ENCODE assay signal across 14 mouse cellular contexts in the genomic region with DNA sequence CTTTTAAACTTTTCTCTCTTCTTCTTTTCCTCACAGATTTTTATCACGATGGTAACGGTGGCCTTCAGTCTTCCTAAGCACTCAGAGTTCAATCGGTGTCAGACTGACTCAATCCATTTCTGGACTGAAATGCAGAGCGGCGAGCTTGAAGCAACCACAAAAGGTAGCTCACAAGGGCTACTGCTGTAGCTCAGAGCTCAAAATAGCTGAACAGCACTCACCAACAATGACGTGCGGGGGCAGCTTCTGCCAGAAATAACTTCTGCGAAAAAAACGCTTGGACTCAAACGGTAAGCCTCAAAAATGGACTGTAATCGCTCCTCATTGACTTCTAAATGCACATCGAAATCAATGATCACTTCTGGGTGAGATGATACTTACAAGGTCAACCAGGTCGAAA.
A peak's percentile ranks its signal among the peaks of the same experiment; 100 is the strongest.
DNase-seq lines count a peak whose midpoint lies in the region; TF ChIP-seq lines count a peak whose summit lies in the region.
"Had no signal": no experiment of that assay in that cellular context is flagged by ENCODE, and none has a peak within 500 bp of the region (broad histone marks: within the 10 kb centered on the region; RNA-seq: fewer than 3 reads in every experiment).

No protein-coding gene starts in this region.

- intact Hi-C loops in heart, postnatal 10 days (cut with DNase I) = loop anchor here (2.0 kb wide), 1 partner anchor 31 kb away; no protein-coding TSS in a partner anchor

- TF ChIP-seq CTCF in cerebellum, adult 2 months (IDR thresholded peaks at IDR 0.05; ENCODE audit: borderline replicate concordance, insufficient read depth, low read depth, low read length) = no peak
- TF ChIP-seq CTCF in thymus, adult 2 months (IDR thresholded peaks at IDR 0.05; ENCODE audit: borderline replicate concordance, control insufficient read depth, extremely low read depth, insufficient read depth, low read length, poor library complexity) = no peak

- H3K27ac ChIP-seq in cerebellum, adult 2 months (ENCODE audit: insufficient read depth, low read length) = peak overlapping the region; percentile 16; the same call in 1 of the 2 replicates
- H3K27ac ChIP-seq in thymus, adult 2 months (ENCODE audit: control insufficient read depth, insufficient read depth, low read length) = no peak overlapping the region
- H3K27ac ChIP-seq: limb, embryonic 13.5 days; midbrain, embryonic 12.5 days had no signal

- 22% methylated on average over 13 of the region's 13 CpGs for WGBS in cerebellum, adult 2 months
- 64% methylated on average over 13 of the region's 13 CpGs for WGBS in thymus, adult 2 months

- no peaks in the 10 kb centered on the region for H3K36me3 ChIP-seq in thymus, adult 2 months (ENCODE audit: control insufficient read depth, insufficient read depth, low read length)
- H3K36me3 ChIP-seq: limb, embryonic 13.5 days; midbrain, embryonic 12.5 days had no signal

- H3K4me1 ChIP-seq in cerebellum, adult 2 months (ENCODE audit: control insufficient read depth, insufficient read depth, low read length) = peaks cover 32% of the 10 kb centered on the region
- H3K4me1 ChIP-seq in thymus, adult 2 months (replicated peaks; ENCODE audit: control insufficient read depth, insufficient read depth, low read length) = 0 out of 2 replicates have a peak, but pooled peaks cover 6% of the 10 kb centered on the region
- H3K4me1 ChIP-seq: midbrain, embryonic 12.5 days had no signal

- no peaks in the 10 kb centered on the region for H3K27me3 ChIP-seq in cerebellum, adult 2 months (ENCODE audit: control insufficient read depth, insufficient read depth, low read length)
- H3K27me3 ChIP-seq in thymus, adult 2 months (ENCODE audit: control insufficient read depth, insufficient read depth, low read length) = no peaks in the 10 kb centered on the region
- H3K27me3 ChIP-seq: midbrain, embryonic 12.5 days; Patski had no signal

- TF ChIP-seq POLR2A in cerebellum, adult 2 months (IDR thresholded peaks at IDR 0.05; ENCODE audit: borderline replicate concordance, insufficient read depth, low read length) = no peak
- no peak for TF ChIP-seq POLR2A in thymus, adult 2 months (IDR thresholded peaks at IDR 0.05; ENCODE audit: control insufficient read depth, extremely low read depth, insufficient read depth, low read length, poor library complexity)

- DNase-seq in cerebellum, adult 2 months = peak; percentile 69 to 84
- DNase-seq in cerebellum, adult 11-12 months = no peak
- DNase-seq in left cerebral cortex, adult 18-20 months (ENCODE audit: low spot score in 2 of 2) = peak; percentile 49 to 52
- DNase-seq in left cerebral cortex, adult 11 months (ENCODE audit: low spot score) = no peak
- DNase-seq in heart, adult 8-10 months (ENCODE audit: low spot score) = peak; percentile 71
- peak; percentile 81 to 86 for DNase-seq in heart, postnatal 10 days
- DNase-seq in thymus, adult 2 months = no peak
- no peak for DNase-seq in embryo, embryonic 10.5 days (ENCODE audit: low spot score)
- DNase-seq: layer of hippocampus, adult 9-11 months; thymus, postnatal 14 days had no signal

- no peak overlapping the region for H3K4me3 ChIP-seq in cerebellum, adult 2 months (replicated peaks; ENCODE audit: insufficient read depth, low read depth, low read length)
- no peak overlapping the region for H3K4me3 ChIP-seq in thymus, adult 2 months (ENCODE audit: control insufficient read depth, insufficient read depth, low read length)
- H3K4me3 ChIP-seq: limb, embryonic 13.5 days; midbrain, embryonic 12.5 days; myocyte had no signal

Comparison
In these comparisons a context has a peak if more than half of its experiments do, and no peak if none do; other contexts are left out.
1. DNase-seq: peak in cerebellum, adult 2 months (2 of 2), left cerebral cortex, adult 18-20 months (2 of 2), heart, adult 8-10 months (single experiment) and heart, postnatal 10 days (2 of 2); none in cerebellum, adult 11-12 months (single experiment), left cerebral cortex, adult 11 months (single experiment), thymus, adult 2 months (single experiment) and embryo, embryonic 10.5 days (single experiment).